Mouse (Mus musculus): Measurements from ENCODE around the gene Rin1. TPM values are rescaled to one million over a fixed set of nuclear protein-coding genes. Genes with fewer than 3 reads are reported as not detected.

Gene Rin1
- total and polyA plus RNA-seq, 3 experiments, result 0.13 to 0.89 (median 0.47) TPM

DNA sequence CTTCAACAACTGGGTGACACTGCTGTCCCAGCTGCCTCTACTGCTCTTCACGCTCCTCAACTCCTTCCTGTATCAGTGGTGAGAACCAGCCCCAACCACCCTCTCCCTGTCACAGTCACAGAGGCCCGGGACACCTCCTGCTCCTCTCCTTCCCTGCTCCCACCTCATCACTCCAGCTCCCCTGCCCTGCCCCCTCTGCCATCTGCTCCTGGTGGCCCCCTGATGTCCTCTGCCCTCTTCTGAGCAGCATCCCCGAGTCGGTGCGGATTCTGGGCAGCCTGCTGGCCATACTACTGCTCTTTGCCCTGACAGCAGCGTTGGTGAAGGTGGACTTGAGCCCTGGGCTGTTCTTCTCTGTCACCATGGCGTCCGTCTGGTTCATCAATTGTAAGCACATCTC lies 24.2 kb upstream of the Rin1 start:
- H3K27me3 ChIP-seq (replicated peaks), result peaks cover under 1% of the 10 kb centered on the region
- H3K27ac ChIP-seq (ENCODE audit: insufficient read depth, low read depth), result no peak overlapping the region
- H3K4me1 ChIP-seq (ENCODE audit: control insufficient read depth in 1 of 2, insufficient read depth in 2 of 2), result peaks cover 13 to 16% of the 10 kb centered on the region in 2 experiments
- H3K4me3 ChIP-seq (replicated peaks in 1 of 3; ENCODE audit: low read depth in 2 of 3, low read length in 2 of 3, poor library complexity in 1 of 3), result no peak overlapping the region
- H3K36me3 ChIP-seq (replicated peaks in 1 of 2; ENCODE audit: control insufficient read depth in 1 of 2, insufficient read depth in 1 of 2, low read length in 1 of 2), result peaks cover 16 to 51% of the 10 kb centered on the region in 2 experiments
- no peak for DNase-seq (ENCODE audit: extremely low read depth)
- no peak overlapping the region for H3K9ac ChIP-seq (ENCODE audit: insufficient read depth, low read depth)
- H3K4me2 ChIP-seq (ENCODE audit: insufficient read depth, low read depth, poor library complexity, severe bottlenecking), result no peak overlapping the region
- no peak for TF ChIP-seq BHLHE40 (IDR thresholded peaks at IDR 0.05; ENCODE audit: low read depth, low read length)
- TF ChIP-seq ETS1 (conservative IDR thresholded peaks at IDR 0.05; ENCODE audit: low read depth, low read length), result no peak
- no peak for TF ChIP-seq CHD2 (IDR thresholded peaks at IDR 0.05; ENCODE audit: low read length)
- TF ChIP-seq USF2 (conservative IDR thresholded peaks at IDR 0.05; ENCODE audit: low read depth, low read length), result no peak
- TF ChIP-seq CTCF (conservative IDR thresholded peaks at IDR 0.05 in 1 of 2, IDR thresholded peaks at IDR 0.05 in 1 of 2; ENCODE audit: low read depth in 2 of 2, low read length in 2 of 2), result no peak
- TF ChIP-seq SMC3 (IDR thresholded peaks at IDR 0.05; ENCODE audit: low read depth, low read length), result no peak
- TF ChIP-seq NRF1 (IDR thresholded peaks at IDR 0.05; ENCODE audit: low read depth, low read length), result no peak
- TF ChIP-seq SIN3A (IDR thresholded peaks at IDR 0.05; ENCODE audit: low read length), result no peak
- no peak for TF ChIP-seq MAZ (IDR thresholded peaks at IDR 0.05; ENCODE audit: low read depth, low read length)
- no peak for TF ChIP-seq EP300 (IDR thresholded peaks at IDR 0.05; ENCODE audit: low read length)
- no peak for TF ChIP-seq POLR2AphosphoS2 (IDR thresholded peaks at IDR 0.05; ENCODE audit: low read depth, low read length)
- TF ChIP-seq HCFC1 (IDR thresholded peaks at IDR 0.05; ENCODE audit: low read depth, low read length), result no peak
- no peaks in the 10 kb centered on the region for H3K9me3 ChIP-seq (replicated peaks; ENCODE audit: low read length)
- in situ Hi-C loops (cut with MboI; ENCODE audit: low pct_ligation_motif_present, low pct_unique_long_range_greater_than_20kb, low sequenced_read_pairs) (no loop called here), dilution Hi-C loops (cut with MboI; ENCODE audit: extremely low pct_ligation_motif_present, extremely low pct_unique_long_range_greater_than_20kb, low sequenced_read_pairs) (no loop called here)
- H3K79me2 ChIP-seq (replicated peaks; ENCODE audit: control insufficient read depth, extremely low read depth, insufficient read depth, poor library complexity, severe bottlenecking), result no peaks in the 10 kb centered on the region

DNA sequence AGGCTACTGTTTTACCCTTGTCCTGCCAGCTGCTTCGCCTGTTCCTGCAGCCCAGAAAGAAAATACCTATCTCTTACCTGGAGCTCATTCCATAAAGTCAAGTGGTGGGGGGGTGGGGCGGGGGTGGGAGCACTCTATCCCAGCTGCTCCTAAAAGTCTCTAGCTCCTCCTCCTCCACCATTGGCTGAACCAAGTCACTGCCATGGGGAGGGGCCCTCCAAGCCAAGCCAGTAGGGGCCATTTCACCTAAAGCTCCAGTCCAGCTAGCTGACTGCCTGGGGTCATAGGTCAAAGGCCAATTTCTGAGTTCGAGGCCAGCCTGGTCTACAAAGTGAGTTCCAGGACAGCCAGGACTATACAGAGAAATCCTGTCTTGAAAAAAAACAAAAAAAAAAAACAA lies 17.6 kb upstream of the Rin1 start:
- in situ Hi-C loops (cut with MboI; ENCODE audit: low pct_ligation_motif_present, low pct_unique_long_range_greater_than_20kb, low sequenced_read_pairs), result no loop called here

More for the DNA sequence above, 17.6 kb upstream of the Rin1 start:
- no peak overlapping the region for H3K4me3 ChIP-seq (replicated peaks in 1 of 3; ENCODE audit: low read depth in 2 of 3, low read length in 2 of 3, poor library complexity in 1 of 3)
- no peaks in the 10 kb centered on the region for H3K9me3 ChIP-seq (replicated peaks; ENCODE audit: low read length)
- H3K27ac ChIP-seq (ENCODE audit: insufficient read depth, low read depth), result no peak overlapping the region
- no peak overlapping the region for H3K9ac ChIP-seq (ENCODE audit: insufficient read depth, low read depth)
- dilution Hi-C loops (cut with MboI; ENCODE audit: extremely low pct_ligation_motif_present, extremely low pct_unique_long_range_greater_than_20kb, low sequenced_read_pairs), result no loop called here
- peaks cover 3 to 6% of the 10 kb centered on the region in 2 experiments for H3K4me1 ChIP-seq (ENCODE audit: control insufficient read depth in 1 of 2, insufficient read depth in 2 of 2)
- no peaks in the 10 kb centered on the region for H3K79me2 ChIP-seq (replicated peaks; ENCODE audit: control insufficient read depth, extremely low read depth, insufficient read depth, poor library complexity, severe bottlenecking)
- DNase-seq (ENCODE audit: extremely low read depth), result no peak
- TF ChIP-seq TCF12 (IDR thresholded peaks at IDR 0.05; ENCODE audit: low read depth, low read length) (no peak), ELF1 (IDR thresholded peaks at IDR 0.05; ENCODE audit: low read depth, low read length) (no peak), JUN (IDR thresholded peaks at IDR 0.05; ENCODE audit: insufficient read depth, low read depth, low read length) (no peak), MXI1 (IDR thresholded peaks at IDR 0.05; ENCODE audit: low read depth, low read length) (no peak), RCOR1 (conservative IDR thresholded peaks at IDR 0.05; ENCODE audit: low read depth, low read length) (no peak), EP300 (IDR thresholded peaks at IDR 0.05; ENCODE audit: low read length) (no peak), MAFK (IDR thresholded peaks at IDR 0.05; ENCODE audit: insufficient replicate concordance, low read length) (no peak), PAX5 (IDR thresholded peaks at IDR 0.05; ENCODE audit: low read length) (no peak), TBP (conservative IDR thresholded peaks at IDR 0.05; ENCODE audit: low read depth, low read length) (no peak), E2F4 (IDR thresholded peaks at IDR 0.05; ENCODE audit: insufficient replicate concordance, low read depth, low read length) (no peak)
- no peak overlapping the region for H3K4me2 ChIP-seq (ENCODE audit: insufficient read depth, low read depth, poor library complexity, severe bottlenecking)
- peaks cover 4% of the 10 kb centered on the region for H3K27me3 ChIP-seq (replicated peaks)
- H3K36me3 ChIP-seq (replicated peaks in 1 of 2; ENCODE audit: control insufficient read depth in 1 of 2, insufficient read depth in 1 of 2, low read length in 1 of 2), result peaks cover 13 to 43% of the 10 kb centered on the region in 2 experiments

Data from CH12.LX (cell line).